Mouse (Mus musculus): ENCODE measurements around the gene Tssc4. TPM values are rescaled to one million over a fixed set of nuclear protein-coding genes. Genes with fewer than 3 reads are reported as not detected.

Gene Tssc4
- total and polyA plus RNA-seq, 2 experiments from 2014 or later = 102 to 118 TPM

DNA sequence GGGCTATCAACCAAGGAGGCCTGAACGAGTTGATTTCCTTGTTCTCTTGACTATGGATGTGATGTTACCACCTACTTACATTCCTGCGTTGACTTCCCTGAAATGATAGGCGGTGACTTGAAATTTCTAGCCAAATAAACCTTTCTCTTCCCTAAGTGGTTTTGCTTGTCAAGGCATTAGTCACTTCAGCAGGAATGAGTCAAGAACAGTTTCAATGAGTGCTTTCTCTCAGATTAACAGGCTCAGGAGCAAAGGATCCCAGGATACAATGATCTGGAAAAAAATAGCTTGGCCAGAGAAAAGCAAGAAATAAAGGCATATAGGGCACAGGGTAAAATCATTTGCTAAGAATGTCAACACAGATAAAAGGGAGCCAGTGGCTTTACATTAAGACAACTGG is 43.6 kb upstream of the Tssc4 start:
- no peak overlapping the region for H3K27ac ChIP-seq
- H3K4me3 ChIP-seq (ENCODE audit: low read length) = no peak overlapping the region
- H3K9ac ChIP-seq (replicated peaks; ENCODE audit: low read length) = no peak overlapping the region
- H3K36me3 ChIP-seq (ENCODE audit: insufficient read depth, low read length) = peaks cover 6% of the 10 kb centered on the region; the same call in 1 of the 2 replicates
- no peaks in the 10 kb centered on the region for H3K4me1 ChIP-seq (ENCODE audit: insufficient read depth, low read length)
- no peak for DNase-seq (ENCODE audit: low spot score)
- H3K4me2 ChIP-seq (ENCODE audit: low read depth, low read length) = no peak overlapping the region
- ATAC-seq = no peak
- no peaks in the 10 kb centered on the region for H3K27me3 ChIP-seq (ENCODE audit: insufficient read depth, low read length)
- no peak for TF ChIP-seq CTCF (IDR thresholded peaks at IDR 0.05; ENCODE audit: low read depth)
- 95% methylated on average over 3 of the region's 3 CpGs for WGBS
- no peaks in the 10 kb centered on the region for H3K9me3 ChIP-seq (ENCODE audit: low read length)

DNA sequence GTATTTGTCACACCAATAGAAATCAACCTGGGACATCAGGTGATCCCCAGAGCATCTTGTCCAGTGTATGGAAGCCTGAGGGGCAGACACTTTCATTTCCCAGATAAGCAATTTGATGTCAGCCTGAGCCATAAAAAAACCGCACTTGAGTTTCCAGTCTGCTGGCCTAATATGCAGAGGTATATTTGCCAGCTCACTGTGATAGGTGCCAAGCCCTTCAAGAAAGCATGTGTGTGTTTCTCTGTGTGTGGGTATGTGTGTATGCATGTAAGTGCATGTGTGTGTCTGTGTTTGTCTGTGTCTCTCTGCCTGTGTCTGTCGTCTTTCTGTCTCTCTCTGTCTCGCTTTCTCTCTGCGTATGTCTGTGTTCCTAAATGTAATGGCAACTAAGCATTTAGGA is 41.9 kb upstream of the Tssc4 start:
- TF ChIP-seq CTCF (IDR thresholded peaks at IDR 0.05; ENCODE audit: low read depth) = no peak
- no peak overlapping the region for H3K4me3 ChIP-seq (ENCODE audit: low read length)
- H3K9me3 ChIP-seq (ENCODE audit: low read length) = no peaks in the 10 kb centered on the region
- DNase-seq (ENCODE audit: low spot score) = no peak
- H3K27ac ChIP-seq = no peak overlapping the region
- H3K27me3 ChIP-seq (ENCODE audit: insufficient read depth, low read length) = no peaks in the 10 kb centered on the region
- H3K4me1 ChIP-seq (ENCODE audit: insufficient read depth, low read length) = no peaks in the 10 kb centered on the region
- H3K4me2 ChIP-seq (ENCODE audit: low read depth, low read length) = no peak overlapping the region
- no peak overlapping the region for H3K9ac ChIP-seq (replicated peaks; ENCODE audit: low read length)
- peaks cover 6% of the 10 kb centered on the region; the same call in 1 of the 2 replicates for H3K36me3 ChIP-seq (ENCODE audit: insufficient read depth, low read length)
- 81% methylated on average over 4 of the region's 4 CpGs for WGBS
- no peak for ATAC-seq

DNA sequence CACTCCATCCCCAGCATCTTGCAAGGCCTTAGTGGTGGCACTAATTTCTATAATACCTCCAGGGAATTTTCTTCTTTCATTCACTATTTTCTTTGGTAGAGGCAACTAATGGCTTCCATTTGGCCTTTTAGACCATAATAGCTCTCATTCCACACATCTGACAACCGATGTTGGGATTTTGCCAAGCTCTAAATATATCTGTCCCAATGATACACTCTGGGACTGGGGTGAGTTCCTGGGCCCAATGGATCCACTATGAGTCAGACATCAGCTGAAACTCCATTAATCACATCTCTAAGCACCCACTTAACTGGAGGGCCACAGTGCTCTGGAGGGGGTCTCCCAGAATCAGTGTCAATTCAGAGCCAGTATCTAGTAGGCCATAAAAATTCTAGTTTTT is 37.2 kb upstream of the Tssc4 start:
- ATAC-seq = no peak
- H3K4me3 ChIP-seq (ENCODE audit: low read length) = no peak overlapping the region
- no peaks in the 10 kb centered on the region for H3K4me1 ChIP-seq (ENCODE audit: insufficient read depth, low read length)
- WGBS = 89% methylated on average over 1 of the region's 1 CpGs
- no peak for DNase-seq (ENCODE audit: low spot score)
- no peak overlapping the region for H3K4me2 ChIP-seq (ENCODE audit: low read depth, low read length)
- peaks cover 11% of the 10 kb centered on the region; the same call in 1 of the 2 replicates for H3K36me3 ChIP-seq (ENCODE audit: insufficient read depth, low read length)
- no peaks in the 10 kb centered on the region for H3K9me3 ChIP-seq (ENCODE audit: low read length)
- H3K9ac ChIP-seq (replicated peaks; ENCODE audit: low read length) = no peak overlapping the region
- H3K27ac ChIP-seq = no peak overlapping the region
- H3K27me3 ChIP-seq (ENCODE audit: insufficient read depth, low read length) = no peaks in the 10 kb centered on the region
- TF ChIP-seq CTCF (IDR thresholded peaks at IDR 0.05; ENCODE audit: low read depth) = no peak

DNA sequence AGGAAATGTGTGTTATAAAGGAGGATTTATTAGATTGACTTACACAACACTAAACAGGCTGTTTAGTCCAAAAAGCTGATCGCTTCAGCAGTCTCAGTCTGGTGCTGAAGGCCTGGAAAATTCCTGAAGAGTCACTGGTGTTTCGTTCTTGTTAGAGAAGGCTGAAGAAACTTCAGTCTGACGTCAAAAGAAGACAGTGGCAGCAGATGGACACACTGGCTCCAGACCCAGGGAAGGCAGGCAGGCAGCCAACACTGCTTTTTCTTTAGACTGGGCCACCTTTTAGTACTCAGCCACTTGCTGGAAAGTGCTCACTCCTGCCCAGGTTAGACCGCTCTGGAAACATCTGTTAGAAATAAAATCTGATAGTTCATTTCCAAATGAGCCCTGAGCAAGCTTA is 35.5 kb upstream of the Tssc4 start:
- TF ChIP-seq CTCF (IDR thresholded peaks at IDR 0.05; ENCODE audit: low read depth) = no peak
- WGBS = 71% methylated on average over 4 of the region's 4 CpGs
- Histone ChIP-seq H3K27ac (no peak overlapping the region), H3K4me3 (ENCODE audit: low read length) (no peak overlapping the region), H3K9ac (replicated peaks; ENCODE audit: low read length) (no peak overlapping the region), H3K4me1 (ENCODE audit: insufficient read depth, low read length) (no peaks in the 10 kb centered on the region), H3K9me3 (ENCODE audit: low read length) (no peaks in the 10 kb centered on the region), H3K4me2 (ENCODE audit: low read depth, low read length) (no peak overlapping the region), H3K27me3 (ENCODE audit: insufficient read depth, low read length) (no peaks in the 10 kb centered on the region), H3K36me3 (ENCODE audit: insufficient read depth, low read length) (peaks cover 19% of the 10 kb centered on the region; the same call in 1 of the 2 replicates)
- no peak for ATAC-seq
- no peak for DNase-seq (ENCODE audit: low spot score)

DNA sequence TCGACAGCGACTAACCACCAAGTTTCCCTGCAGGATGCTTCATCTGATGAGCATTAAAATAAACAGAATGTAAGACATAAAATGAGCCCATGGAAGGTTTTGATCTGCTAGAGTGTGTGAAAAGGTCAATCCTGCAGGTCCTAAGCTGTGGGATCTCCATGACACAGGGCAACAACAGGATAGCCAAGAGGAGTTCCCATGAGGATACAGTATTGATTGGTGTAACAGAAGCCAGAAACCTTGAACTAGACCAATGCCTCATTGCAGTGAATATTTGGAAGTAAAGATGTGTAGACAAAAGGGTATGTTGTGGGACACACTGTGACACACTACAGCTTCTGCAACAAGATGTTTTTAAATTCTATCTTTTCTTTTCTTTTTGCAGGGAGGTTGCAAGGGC is 34.9 kb upstream of the Tssc4 start:
- H3K4me2 ChIP-seq (ENCODE audit: low read depth, low read length) = no peak overlapping the region
- no peak overlapping the region for H3K27ac ChIP-seq
- TF ChIP-seq CTCF (IDR thresholded peaks at IDR 0.05; ENCODE audit: low read depth) = no peak
- no peaks in the 10 kb centered on the region for H3K9me3 ChIP-seq (ENCODE audit: low read length)
- H3K9ac ChIP-seq (replicated peaks; ENCODE audit: low read length) = no peak overlapping the region
- H3K36me3 ChIP-seq (ENCODE audit: insufficient read depth, low read length) = peaks cover 24% of the 10 kb centered on the region; the same call in 1 of the 2 replicates
- H3K4me3 ChIP-seq (ENCODE audit: low read length) = no peak overlapping the region
- no peak for ATAC-seq
- no peaks in the 10 kb centered on the region for H3K27me3 ChIP-seq (ENCODE audit: insufficient read depth, low read length)
- 92% methylated on average over 2 of the region's 2 CpGs for WGBS
- no peak for DNase-seq (ENCODE audit: low spot score)
- H3K4me1 ChIP-seq (ENCODE audit: insufficient read depth, low read length) = no peaks in the 10 kb centered on the region

DNA sequence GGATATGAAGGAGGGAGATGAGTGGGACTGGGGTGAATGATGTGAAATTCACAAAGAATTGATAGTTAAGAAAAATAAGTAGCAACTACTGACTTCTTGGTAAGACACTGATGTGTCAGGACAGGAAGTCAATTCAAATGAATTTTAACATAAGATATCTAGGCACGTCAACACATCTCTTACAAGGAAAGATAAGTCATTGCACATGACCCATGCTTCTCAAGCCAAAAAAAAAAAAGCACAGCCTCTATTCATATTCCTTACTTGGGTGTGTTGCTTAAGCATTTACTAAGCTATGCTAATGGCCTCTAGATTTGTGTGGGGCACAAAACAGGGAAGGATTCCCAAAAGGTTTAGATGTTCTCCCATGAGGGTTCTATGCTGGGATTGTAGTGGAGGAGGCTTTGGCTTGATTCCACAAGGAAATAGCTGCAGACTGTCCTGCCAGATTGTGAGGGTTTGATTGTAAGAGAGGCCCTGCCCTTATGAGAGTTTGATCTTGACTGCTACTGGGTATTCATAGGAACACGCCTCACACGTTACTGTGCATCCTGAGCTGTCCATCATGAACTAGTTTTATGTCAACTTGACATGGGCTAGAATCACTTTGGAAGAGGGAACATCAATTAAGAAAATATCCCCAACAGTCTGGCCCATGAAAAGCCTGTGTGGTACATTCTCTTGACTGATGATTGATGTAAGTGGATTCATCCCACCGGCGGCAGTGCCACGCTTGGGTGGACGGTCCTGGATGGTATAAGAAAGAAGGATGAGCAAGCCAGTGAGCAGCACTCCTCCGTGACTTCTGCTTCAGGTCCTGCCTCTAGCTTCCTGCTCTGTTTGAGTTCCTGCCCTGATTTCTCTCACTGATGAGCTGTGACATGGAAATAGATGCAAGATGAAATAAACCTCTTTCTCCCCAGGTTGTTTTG is 34.3 kb upstream of the Tssc4 start:
- Histone ChIP-seq H3K4me2 (ENCODE audit: low read depth, low read length) (no peak overlapping the region), H3K9me3 (ENCODE audit: low read length) (no peaks in the 10 kb centered on the region), H3K27me3 (ENCODE audit: insufficient read depth, low read length) (no peaks in the 10 kb centered on the region), H3K4me1 (ENCODE audit: insufficient read depth, low read length) (no peaks in the 10 kb centered on the region), H3K36me3 (ENCODE audit: insufficient read depth, low read length) (peaks cover 31% of the 10 kb centered on the region; the same call in 1 of the 2 replicates), H3K4me3 (ENCODE audit: low read length) (no peak overlapping the region), H3K27ac (no peak overlapping the region), H3K9ac (replicated peaks; ENCODE audit: low read length) (no peak overlapping the region)
- no peak for ATAC-seq
- 92% methylated on average over 8 of the region's 8 CpGs for WGBS
- TF ChIP-seq CTCF (IDR thresholded peaks at IDR 0.05; ENCODE audit: low read depth) = no peak
- DNase-seq (ENCODE audit: low spot score) = no peak

DNA sequence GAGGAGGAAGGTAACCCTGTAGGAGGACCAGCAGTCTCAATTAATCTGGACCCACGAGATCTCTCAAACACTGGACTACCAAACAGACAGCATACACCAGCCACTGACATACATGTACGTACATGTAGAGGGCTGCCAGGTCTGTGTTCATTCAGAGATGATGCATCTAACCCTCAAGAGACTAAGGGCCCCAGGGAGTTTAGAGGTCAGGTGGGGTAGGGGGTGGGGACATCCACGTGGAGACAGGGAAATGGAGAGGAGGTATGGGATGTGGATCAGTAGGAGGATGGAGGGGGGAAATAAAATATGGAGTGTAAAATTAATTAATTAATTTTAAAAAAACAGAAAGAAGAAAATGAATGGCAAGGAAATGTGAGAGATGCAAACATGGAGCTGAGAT is 32.3 kb upstream of the Tssc4 start:
- H3K27me3 ChIP-seq (ENCODE audit: insufficient read depth, low read length) = no peaks in the 10 kb centered on the region
- H3K4me3 ChIP-seq (ENCODE audit: low read length) = no peak overlapping the region
- H3K4me1 ChIP-seq (ENCODE audit: insufficient read depth, low read length) = no peaks in the 10 kb centered on the region
- TF ChIP-seq CTCF (IDR thresholded peaks at IDR 0.05; ENCODE audit: low read depth) = no peak
- H3K27ac ChIP-seq = no peak overlapping the region
- H3K36me3 ChIP-seq (ENCODE audit: insufficient read depth, low read length) = peaks cover 40% of the 10 kb centered on the region
- DNase-seq (ENCODE audit: low spot score) (no peak), ATAC-seq (no peak)
- H3K9me3 ChIP-seq (ENCODE audit: low read length) = no peaks in the 10 kb centered on the region
- H3K4me2 ChIP-seq (ENCODE audit: low read depth, low read length) = no peak overlapping the region
- 86% methylated on average over 3 of the region's 3 CpGs for whole genome bisulfite sequencing
- no peak overlapping the region for H3K9ac ChIP-seq (replicated peaks; ENCODE audit: low read length)

Measured in hindbrain, postnatal 0 days (tissue).